Mouse (Mus musculus): ENCODE results near the gene Bpgm. TPM values are rescaled to one million over a fixed set of nuclear protein-coding genes. Genes with fewer than 3 reads are reported as not detected.

Gene Bpgm
- 10 to 100 TPM; 22.2 to 30.3 TPM for polyA plus RNA-seq (2017; shearing (Covaris generic))

DNA sequence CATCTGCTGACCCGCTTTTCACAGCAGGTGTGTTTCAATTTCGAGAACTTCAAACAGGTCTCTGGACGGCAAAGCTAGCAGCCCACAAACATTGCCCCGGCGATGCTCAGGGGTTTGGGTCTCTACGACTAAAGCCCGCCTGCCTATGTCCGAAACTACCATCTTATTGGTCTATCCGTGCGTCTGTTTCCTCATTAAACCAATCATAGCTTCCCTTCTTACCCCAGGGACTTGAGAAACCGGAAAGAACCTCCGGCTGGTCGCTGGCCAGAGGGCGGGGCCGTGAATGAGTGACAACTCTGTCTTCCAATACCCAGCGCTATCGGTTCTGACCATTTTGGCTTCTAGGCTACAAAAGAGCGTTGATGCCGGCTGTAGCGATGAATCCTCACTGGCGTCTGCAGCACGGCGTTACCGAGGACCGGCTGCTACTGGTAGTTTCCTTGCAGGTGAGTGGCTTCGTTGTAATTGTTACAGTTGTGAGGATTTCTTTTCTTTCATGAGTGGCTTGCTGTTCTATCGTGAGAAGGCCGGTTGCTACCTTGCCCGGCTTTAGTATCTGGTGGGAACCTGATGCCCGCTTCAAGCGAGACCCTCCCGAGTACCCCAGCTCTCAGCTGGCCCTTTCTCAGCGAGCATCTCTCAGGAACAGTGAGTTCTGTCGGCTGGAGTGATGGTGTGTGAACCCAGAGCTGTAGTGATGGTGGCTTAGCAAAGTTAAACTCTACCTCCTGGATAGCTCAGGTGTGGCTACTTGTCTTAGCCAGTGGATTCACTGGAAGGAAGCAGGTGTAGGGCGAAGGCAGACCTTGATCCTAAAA, at the start of gene Bpgm:
Gene Bpgm (plus strand): TSS at position 234 of the 821 bp plus-strand sequence.

Other genes with a start within 250 kb of the Bpgm start
- gene Akr1b3, start 158.7 kb upstream of the Bpgm start, polyA plus RNA-seq (2017; shearing (Covaris generic)), result 100 to 1,000 TPM; 274 to 324 TPM
- not detected for gene Akr1b8, start 122.1 kb upstream of the Bpgm start, polyA plus RNA-seq (2017; shearing (Covaris generic))
- 10 to 100 TPM; 47.8 to 51.8 TPM for gene Akr1b10, start 92.0 kb upstream of the Bpgm start, polyA plus RNA-seq (2017; shearing (Covaris generic))
- under 1 TPM; 0.25 to 0.29 TPM for gene Akr1b7, start 63.9 kb upstream of the Bpgm start, polyA plus RNA-seq (2017; shearing (Covaris generic))
- under 1 TPM in 1 of 2 experiments, not detected in 1; 0.47 TPM for gene Cald1, start 122.3 kb downstream of the Bpgm start, polyA plus RNA-seq (2017; shearing (Covaris generic))